Mouse (Mus musculus) heart, embryonic 11.5 days (tissue): ENCODE measurements around the gene Vav2. TPM values are rescaled to one million over a fixed set of nuclear protein-coding genes. Genes with fewer than 3 reads are reported as not detected.

Experiments
- ATAC-seq: fragments of 200-750 bp; cut with Nextera tagmentation; replicated peaks from 2 replicates; pipeline ENCODE4 v1.8.0; 2017; ENCODE audit warnings: moderate library complexity; ENCODE audit not compliant: insufficient number of reproducible peaks, low FRiP score, low TSS enrichment
- H3K27ac ChIP-seq: fragments of 300-500 bp; sonication (generic); 2 replicates; pipeline ENCODE4 v1.5.1; 2014; ENCODE audit warnings: mild to moderate bottlenecking, low read depth, low read length
- H3K27me3 ChIP-seq: fragments of 300-500 bp; sonication (generic); 2 replicates; pipeline ENCODE4 v1.6.1; 2014; ENCODE audit warnings: mild to moderate bottlenecking, low read length, mixed read lengths; ENCODE audit not compliant: control insufficient read depth, insufficient read depth
- H3K36me3 ChIP-seq: fragments of 300-500 bp; sonication (generic); 2 replicates; pipeline ENCODE4 v1.6.1; 2014; ENCODE audit warnings: mild to moderate bottlenecking, low read length, moderate library complexity, mixed read lengths; ENCODE audit not compliant: control insufficient read depth, insufficient read depth
- H3K4me1 ChIP-seq: fragments of 300-500 bp; sonication (generic); 2 replicates; pipeline ENCODE4 v1.6.1; 2014; ENCODE audit warnings: low read length; ENCODE audit not compliant: control insufficient read depth, insufficient read depth
- H3K4me2 ChIP-seq: fragments of 300-500 bp; sonication (generic); 2 replicates; pipeline ENCODE4 v1.6.1; 2014; ENCODE audit warnings: mild to moderate bottlenecking, moderate library complexity
- H3K4me3 ChIP-seq: fragments of 300-500 bp; sonication (generic); 2 replicates; pipeline ENCODE4 v1.5.1; 2014; ENCODE audit warnings: low read depth, low read length
- H3K9ac ChIP-seq: fragments of 300-500 bp; sonication (generic); 2 replicates; pipeline ENCODE4 v1.6.1; 2014; ENCODE audit warnings: mild to moderate bottlenecking, low read depth, low read length, moderate library complexity
- H3K9me3 ChIP-seq: fragments of 300-500 bp; sonication (generic); replicated peaks from 2 replicates; pipeline ENCODE4 v1.6.1; 2016; ENCODE audit warnings: low read length; ENCODE audit not compliant: control insufficient read depth
- WGBS: fragments of 180-500 bp; shearing (Covaris S2); extraction: QIAGEN DNeasy Blood & Tissue Kit; methylation state at CpG from one replicate; pipeline ENCODE4 v1.1.7; 2014; ENCODE audit not compliant: insufficient replicate concordance; 5-methylcytosine and 5-hydroxymethylcytosine counted together
- polyA plus RNA-seq: library from polyadenylated mRNA; unstranded; fragments of >200 nt; fragmentation: Nextera tagmentation; extraction: Ambion mirVana; gene quantifications from 2 replicates; pipeline ENCODE4 v1.2.1, GENCODE M21; 2014

Gene Vav2
- polyA plus RNA-seq = 3.4 and 4.7 TPM in 2 replicates

- Histone ChIP-seq H3K4me1 (peaks cover 16% of the 10 kb centered on the region), H3K4me2 (peak within 1 kb of the TSS; percentile 100), H3K36me3 (no peaks in the 10 kb centered on the region), H3K27me3 (no peaks in the 10 kb centered on the region), H3K4me3 (peak within 1 kb of the TSS; percentile 84), H3K9me3 (no peaks in the 10 kb centered on the region), H3K27ac (peak within 1 kb of the TSS; percentile 76), H3K9ac (peak within 1 kb of the TSS; percentile 88)
- peak; percentile 87 for ATAC-seq
- WGBS = under 1% methylated on average over 58 of the region's 58 CpGs
These were observed at the start of gene Vav2 for GRCm38 (mm10) chr2:27426855-27427457. TSS of gene Vav2 (minus strand) at chr2:27427033.

GRCm38 (mm10) chr2:27475495-27476302 is 48.9 kb upstream of the Vav2 start:
- no peaks in the 10 kb centered on the region for H3K9me3 ChIP-seq
- H3K27ac ChIP-seq = peak overlapping the region; percentile 97
- H3K9ac ChIP-seq = peak overlapping the region; percentile 97
- no peaks in the 10 kb centered on the region for H3K27me3 ChIP-seq
- WGBS = under 1% methylated on average over 71 of the region's 96 CpGs
- peaks cover 3% of the 10 kb centered on the region; the same call in 1 of the 2 replicates for H3K36me3 ChIP-seq
- H3K4me3 ChIP-seq = peak overlapping the region; percentile 98
- peak; percentile 97 for ATAC-seq
- H3K4me1 ChIP-seq = peaks cover 38% of the 10 kb centered on the region
- H3K4me2 ChIP-seq = peak overlapping the region; percentile 93

GRCm38 (mm10) chr2:27474621-27475484 is 48.0 kb upstream of the Vav2 start:
- Histone ChIP-seq H3K27ac (peak overlapping the region; percentile 97), H3K4me1 (peaks cover 46% of the 10 kb centered on the region), H3K4me2 (peak overlapping the region; percentile 93), H3K4me3 (peak overlapping the region; percentile 98), H3K9ac (peak overlapping the region; percentile 97), H3K36me3 (peaks cover 3% of the 10 kb centered on the region; the same call in 1 of the 2 replicates), H3K27me3 (no peaks in the 10 kb centered on the region), H3K9me3 (no peaks in the 10 kb centered on the region)
- WGBS = under 1% methylated on average over 82 of the region's 84 CpGs
- ATAC-seq = 0 out of 2 replicates have a peak, but pooled peaks have one; percentile 5

- WGBS = 30% methylated on average over 4 of the region's 4 CpGs
- Histone ChIP-seq H3K36me3 (peaks cover 3% of the 10 kb centered on the region; the same call in 1 of the 2 replicates), H3K27ac (no peak overlapping the region), H3K9ac (peak overlapping the region; percentile 97), H3K27me3 (no peaks in the 10 kb centered on the region), H3K4me1 (peaks cover 55% of the 10 kb centered on the region), H3K4me2 (peak overlapping the region; percentile 93), H3K9me3 (no peaks in the 10 kb centered on the region), H3K4me3 (peak overlapping the region; percentile 98)
- no peak for ATAC-seq
These were observed 47.1 kb upstream of the Vav2 start for GRCm38 (mm10) chr2:27473911-27474310.

- Histone ChIP-seq H3K9me3 (no peaks in the 10 kb centered on the region), H3K9ac (peak overlapping the region; percentile 97), H3K27ac (no peak overlapping the region), H3K4me1 (peaks cover 62% of the 10 kb centered on the region), H3K4me2 (peak overlapping the region; percentile 93), H3K4me3 (peak overlapping the region; percentile 98), H3K27me3 (no peaks in the 10 kb centered on the region), H3K36me3 (peaks cover 3% of the 10 kb centered on the region; the same call in 1 of the 2 replicates)
- 49% methylated on average over 7 of the region's 7 CpGs for WGBS
- ATAC-seq = no peak
These were observed 46.4 kb upstream of the Vav2 start for GRCm38 (mm10) chr2:27473061-27473765.

- H3K36me3 ChIP-seq = peaks cover 4% of the 10 kb centered on the region
- H3K9me3 ChIP-seq = no peaks in the 10 kb centered on the region
- H3K4me1 ChIP-seq = peaks cover 69% of the 10 kb centered on the region
- no peak overlapping the region for H3K4me2 ChIP-seq
- no peak overlapping the region for H3K4me3 ChIP-seq
- H3K27me3 ChIP-seq = no peaks in the 10 kb centered on the region
- H3K27ac ChIP-seq = no peak overlapping the region
- no peak for ATAC-seq
- H3K9ac ChIP-seq = 0 out of 2 replicates have a peak overlapping the region, but pooled peaks have one; percentile 22
These were observed 44.3 kb upstream of the Vav2 start for GRCm38 (mm10) chr2:27471170-27471584.

GRCm38 (mm10) chr2:27470535-27470934 is 43.7 kb upstream of the Vav2 start:
- ATAC-seq = no peak
- Histone ChIP-seq H3K4me2 (no peak overlapping the region), H3K4me3 (no peak overlapping the region), H3K4me1 (peaks cover 69% of the 10 kb centered on the region), H3K27me3 (no peaks in the 10 kb centered on the region), H3K9me3 (no peaks in the 10 kb centered on the region), H3K27ac (no peak overlapping the region), H3K36me3 (peaks cover 7% of the 10 kb centered on the region), H3K9ac (0 out of 2 replicates have a peak overlapping the region, but pooled peaks have one; percentile 22)
- 82% methylated on average over 2 of the region's 2 CpGs for WGBS

GRCm38 (mm10) chr2:27469991-27470355 is 43.1 kb upstream of the Vav2 start:
- no peak overlapping the region for H3K27ac ChIP-seq
- H3K36me3 ChIP-seq = peaks cover 7% of the 10 kb centered on the region
- no peaks in the 10 kb centered on the region for H3K9me3 ChIP-seq
- H3K9ac ChIP-seq = no peak overlapping the region
- no peak for ATAC-seq
- H3K4me1 ChIP-seq = peaks cover 69% of the 10 kb centered on the region
- WGBS = 63% methylated on average over 3 of the region's 3 CpGs
- no peak overlapping the region for H3K4me3 ChIP-seq
- no peaks in the 10 kb centered on the region for H3K27me3 ChIP-seq
- no peak overlapping the region for H3K4me2 ChIP-seq
